Comparison of ENCODE assay signal across 27 mouse cellular contexts in the genomic region with DNA sequence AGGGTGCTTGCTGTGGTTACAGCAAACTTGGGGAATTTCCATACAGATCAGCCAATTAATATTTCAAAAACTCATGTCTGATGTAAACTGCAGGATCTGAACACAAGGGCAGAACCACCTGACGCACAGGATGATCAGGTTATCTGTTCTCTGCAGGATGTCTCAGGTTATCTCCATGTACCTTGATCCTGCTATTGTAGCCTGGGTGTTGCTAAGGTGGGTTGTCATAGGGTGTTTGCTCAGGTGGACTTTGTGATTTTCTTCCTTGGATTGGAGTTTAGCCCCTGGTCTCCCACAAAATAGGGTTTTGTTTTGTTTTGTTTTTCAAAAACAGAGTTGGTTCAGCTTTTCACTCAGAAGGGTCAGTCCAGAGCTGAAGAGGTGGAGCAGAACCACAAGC.
DNase-seq lines count a peak whose midpoint lies in the region; ATAC-seq lines count a peak whose summit lies in the region.
"Had no signal": no experiment of that assay in that cellular context is flagged by ENCODE, and none has a peak within 500 bp of the region (broad histone marks: within the 10 kb centered on the region; RNA-seq: fewer than 3 reads in every experiment).

No protein-coding gene starts in this region.

- H3K4me3 ChIP-seq in forebrain, embryonic 15.5 days: no peak overlapping the region
- H3K4me3 ChIP-seq in forebrain, embryonic 11.5 days (ENCODE audit: low read depth, low read length): no peak overlapping the region
- no peak overlapping the region for H3K4me3 ChIP-seq in midbrain, embryonic 13.5 days (replicated peaks)
- no peak overlapping the region for H3K4me3 ChIP-seq in midbrain, embryonic 10.5 days
- no peak overlapping the region for H3K4me3 ChIP-seq in intestine, embryonic 16.5 days (ENCODE audit: low read length)
- no peak overlapping the region for H3K4me3 ChIP-seq in liver, embryonic 12.5 days
- H3K4me3 ChIP-seq: kidney, embryonic 15.5 days; left cerebral cortex, adult 2 months; limb, embryonic 12.5 days; lung, embryonic 15.5 days had no signal

- ATAC-seq in forebrain, embryonic 15.5 days (replicated peaks): no peak
- ATAC-seq in forebrain, embryonic 11.5 days (replicated peaks; ENCODE audit: low FRiP score): no peak
- ATAC-seq in midbrain, embryonic 13.5 days: no peak
- ATAC-seq in intestine, embryonic 16.5 days: peak; percentile 83
- ATAC-seq in liver, embryonic 12.5 days: no peak
- ATAC-seq: activated CD4-positive, CD25-positive, alpha-beta regulatory T cell, adult 4 months; CD4-positive, CD25-positive, alpha-beta regulatory T cell, adult 4 months had no signal

- 0 out of 2 replicates have a peak overlapping the region, but pooled peaks have one; percentile 65 for H3K27ac ChIP-seq in forebrain, embryonic 15.5 days (replicated peaks)
- no peak overlapping the region for H3K27ac ChIP-seq in forebrain, embryonic 11.5 days (ENCODE audit: low read depth, low read length)
- H3K27ac ChIP-seq in midbrain, embryonic 13.5 days: peak overlapping the region; percentile 79
- H3K27ac ChIP-seq in midbrain, embryonic 10.5 days (replicated peaks): no peak overlapping the region
- peak overlapping the region; percentile 66; the same call in 1 of the 2 replicates for H3K27ac ChIP-seq in intestine, embryonic 16.5 days (ENCODE audit: low read length)
- no peak overlapping the region for H3K27ac ChIP-seq in liver, embryonic 12.5 days
- H3K27ac ChIP-seq: kidney, embryonic 15.5 days; left cerebral cortex, adult 2 months; limb, embryonic 12.5 days; lung, embryonic 15.5 days; stomach, postnatal 0 days had no signal

- no peak overlapping the region for H3K4me2 ChIP-seq in forebrain, embryonic 15.5 days (replicated peaks)
- H3K4me2 ChIP-seq in forebrain, embryonic 11.5 days (ENCODE audit: low read depth, low read length, severe bottlenecking): no peak overlapping the region
- no peak overlapping the region for H3K4me2 ChIP-seq in midbrain, embryonic 13.5 days (replicated peaks)
- H3K4me2 ChIP-seq in intestine, embryonic 16.5 days (ENCODE audit: low read depth, low read length): no peak overlapping the region
- no peak overlapping the region for H3K4me2 ChIP-seq in liver, embryonic 12.5 days
- H3K4me2 ChIP-seq: heart, embryonic 11.5 days; kidney, embryonic 15.5 days; limb, embryonic 12.5 days; lung, embryonic 15.5 days; midbrain, embryonic 11.5 days had no signal

- no peak for DNase-seq in forebrain, embryonic 11.5 days (ENCODE audit: low spot score)
- no peak for DNase-seq in midbrain, embryonic 10.5 days (ENCODE audit: low spot score)
- no peak for DNase-seq in ovary, postnatal 10 days (ENCODE audit: low spot score)
- DNase-seq: adrenal gland, adult 2 months; cerebellum, adult 8-10 months; cerebellum, postnatal 36 days; gastrocnemius, postnatal 36 days; heart, adult 18-20 months; heart, postnatal 36 days; kidney, adult 18-20 months; kidney, postnatal 25 days; right cerebral cortex, adult 18-20 months; thymus, adult 18-20 months; thymus, postnatal 36 days had no signal

- peaks cover 41% of the 10 kb centered on the region for H3K4me1 ChIP-seq in forebrain, embryonic 15.5 days
- no peaks in the 10 kb centered on the region; the same call in 1 of the 2 replicates for H3K4me1 ChIP-seq in forebrain, embryonic 11.5 days (replicated peaks; ENCODE audit: control insufficient read depth, insufficient read depth, low read length)
- peaks cover 45% of the 10 kb centered on the region for H3K4me1 ChIP-seq in midbrain, embryonic 13.5 days (replicated peaks)
- H3K4me1 ChIP-seq in midbrain, embryonic 10.5 days: peaks cover 30% of the 10 kb centered on the region
- peaks cover 24% of the 10 kb centered on the region for H3K4me1 ChIP-seq in intestine, embryonic 16.5 days (ENCODE audit: control insufficient read depth, insufficient read depth, low read length)
- H3K4me1 ChIP-seq in liver, embryonic 12.5 days: peaks cover 5% of the 10 kb centered on the region; the same call in 1 of the 2 replicates

- no peaks in the 10 kb centered on the region for H3K27me3 ChIP-seq in forebrain, embryonic 15.5 days
- H3K27me3 ChIP-seq in forebrain, embryonic 11.5 days (ENCODE audit: control insufficient read depth, insufficient read depth, low read length): no peaks in the 10 kb centered on the region
- H3K27me3 ChIP-seq in midbrain, embryonic 13.5 days: no peaks in the 10 kb centered on the region
- H3K27me3 ChIP-seq in midbrain, embryonic 10.5 days (ENCODE audit: low read depth, poor library complexity, severe bottlenecking): no peaks in the 10 kb centered on the region
- H3K27me3 ChIP-seq in intestine, embryonic 16.5 days (replicated peaks; ENCODE audit: control insufficient read depth, insufficient read depth, low read length): no peaks in the 10 kb centered on the region
- no peaks in the 10 kb centered on the region for H3K27me3 ChIP-seq in liver, embryonic 12.5 days (replicated peaks)
- H3K27me3 ChIP-seq: kidney, embryonic 15.5 days; limb, embryonic 12.5 days; lung, embryonic 15.5 days had no signal

- H3K9ac ChIP-seq in forebrain, embryonic 15.5 days (replicated peaks): no peak overlapping the region
- no peak overlapping the region for H3K9ac ChIP-seq in forebrain, embryonic 11.5 days (ENCODE audit: low read length)
- no peak overlapping the region for H3K9ac ChIP-seq in midbrain, embryonic 13.5 days (replicated peaks)
- H3K9ac ChIP-seq in intestine, embryonic 16.5 days (ENCODE audit: low read depth, low read length): no peak overlapping the region
- no peak overlapping the region for H3K9ac ChIP-seq in liver, embryonic 12.5 days
- H3K9ac ChIP-seq: kidney, embryonic 15.5 days; limb, embryonic 12.5 days; lung, embryonic 15.5 days had no signal

- no peaks in the 10 kb centered on the region for H3K9me3 ChIP-seq in forebrain, embryonic 15.5 days
- H3K9me3 ChIP-seq in forebrain, embryonic 11.5 days (ENCODE audit: control insufficient read depth, low read length): no peaks in the 10 kb centered on the region
- H3K9me3 ChIP-seq in midbrain, embryonic 13.5 days: no peaks in the 10 kb centered on the region
- no peaks in the 10 kb centered on the region for H3K9me3 ChIP-seq in midbrain, embryonic 10.5 days (replicated peaks)
- no peaks in the 10 kb centered on the region for H3K9me3 ChIP-seq in intestine, embryonic 16.5 days (ENCODE audit: control insufficient read depth, low read length)
- H3K9me3 ChIP-seq in liver, embryonic 12.5 days (replicated peaks): no peaks in the 10 kb centered on the region
- H3K9me3 ChIP-seq: kidney, embryonic 15.5 days; limb, embryonic 12.5 days; lung, embryonic 15.5 days had no signal

- 98% methylated on average over 1 of the region's 1 CpGs for WGBS in forebrain, embryonic 15.5 days
- 97% methylated on average over 1 of the region's 1 CpGs for WGBS in forebrain, embryonic 11.5 days
- WGBS in midbrain, embryonic 13.5 days: 93% methylated on average over 1 of the region's 1 CpGs
- WGBS in midbrain, embryonic 10.5 days: 89% methylated on average over 1 of the region's 1 CpGs
- 65% methylated on average over 1 of the region's 1 CpGs for WGBS in intestine, embryonic 16.5 days
- 53% methylated on average over 1 of the region's 1 CpGs for WGBS in liver, embryonic 12.5 days (ENCODE audit: insufficient replicate concordance)

- H3K36me3 ChIP-seq in forebrain, embryonic 15.5 days: no peaks in the 10 kb centered on the region
- H3K36me3 ChIP-seq in forebrain, embryonic 11.5 days (ENCODE audit: control insufficient read depth, insufficient read depth, low read length): no peaks in the 10 kb centered on the region
- no peaks in the 10 kb centered on the region for H3K36me3 ChIP-seq in midbrain, embryonic 13.5 days
- no peaks in the 10 kb centered on the region for H3K36me3 ChIP-seq in midbrain, embryonic 10.5 days
- H3K36me3 ChIP-seq in intestine, embryonic 16.5 days (ENCODE audit: control insufficient read depth, insufficient read depth, low read length): no peaks in the 10 kb centered on the region
- H3K36me3 ChIP-seq in liver, embryonic 12.5 days: no peaks in the 10 kb centered on the region
- H3K36me3 ChIP-seq: kidney, embryonic 15.5 days; limb, embryonic 12.5 days; lung, embryonic 15.5 days had no signal

Comparison
In these comparisons a context has a peak if more than half of its experiments do, and no peak if none do; other contexts are left out.
1. H3K27ac ChIP-seq: peak in forebrain, embryonic 15.5 days (single experiment), midbrain, embryonic 13.5 days (single experiment) and intestine, embryonic 16.5 days (single experiment); none in forebrain, embryonic 11.5 days (single experiment), midbrain, embryonic 10.5 days (single experiment) and liver, embryonic 12.5 days (single experiment).